Mouse (Mus musculus) hindbrain, embryonic 15.5 days (tissue): ENCODE measurements at regions not wholly inside any gene's neighbourhood (a gene's known extent, or its start where the extent isn't known, plus 50 kb on each side); places are given as distances from the start of the nearest gene placed in this dataset.

Source experiments
- ATAC-seq: fragments of 200-750 bp; cut with Nextera tagmentation; 2 replicates; pipeline ENCODE4 v1.8.0; 2017; ENCODE audit warnings: low read depth, moderate number of reproducible peaks, moderate TSS enrichment; ENCODE audit not compliant: low FRiP score
- H3K27ac ChIP-seq: fragments of 300-500 bp; sonication (generic); replicated peaks from 2 replicates; pipeline ENCODE4 v1.5.1; 2015; ENCODE audit warnings: mild to moderate bottlenecking, inconsistent platforms
- H3K27me3 ChIP-seq: fragments of 300-500 bp; sonication (generic); 2 replicates; pipeline ENCODE4 v1.6.1; 2015; ENCODE audit warnings: control low read depth, inconsistent platforms
- H3K36me3 ChIP-seq: fragments of 300-500 bp; sonication (generic); 2 replicates; pipeline ENCODE4 v1.6.1; 2015; ENCODE audit warnings: control low read depth, inconsistent platforms
- H3K4me1 ChIP-seq: fragments of 300-500 bp; sonication (generic); replicated peaks from 2 replicates; pipeline ENCODE4 v1.6.1; 2015; ENCODE audit warnings: control low read depth, inconsistent platforms
- H3K4me2 ChIP-seq: fragments of 300-500 bp; sonication (generic); 2 replicates; pipeline ENCODE4 v1.6.1; 2015; ENCODE audit warnings: moderate library complexity, mild to moderate bottlenecking, inconsistent platforms
- H3K4me3 ChIP-seq: fragments of 300-500 bp; sonication (generic); 2 replicates; pipeline ENCODE4 v1.5.1; 2015; ENCODE audit warnings: mild to moderate bottlenecking, inconsistent platforms
- H3K9ac ChIP-seq: fragments of 300-500 bp; sonication (generic); 2 replicates; pipeline ENCODE4 v1.6.1; 2015; ENCODE audit warnings: inconsistent platforms
- H3K9me3 ChIP-seq: fragments of 300-500 bp; sonication (generic); 2 replicates; pipeline ENCODE4 v1.6.1; 2016; ENCODE audit warnings: control low read depth, inconsistent platforms
- WGBS: fragments of 180-500 bp; shearing (Covaris S2); methylation state at CpG from one replicate; pipeline ENCODE4 v1.1.7; 2015; 5-methylcytosine and 5-hydroxymethylcytosine counted together

DNA sequence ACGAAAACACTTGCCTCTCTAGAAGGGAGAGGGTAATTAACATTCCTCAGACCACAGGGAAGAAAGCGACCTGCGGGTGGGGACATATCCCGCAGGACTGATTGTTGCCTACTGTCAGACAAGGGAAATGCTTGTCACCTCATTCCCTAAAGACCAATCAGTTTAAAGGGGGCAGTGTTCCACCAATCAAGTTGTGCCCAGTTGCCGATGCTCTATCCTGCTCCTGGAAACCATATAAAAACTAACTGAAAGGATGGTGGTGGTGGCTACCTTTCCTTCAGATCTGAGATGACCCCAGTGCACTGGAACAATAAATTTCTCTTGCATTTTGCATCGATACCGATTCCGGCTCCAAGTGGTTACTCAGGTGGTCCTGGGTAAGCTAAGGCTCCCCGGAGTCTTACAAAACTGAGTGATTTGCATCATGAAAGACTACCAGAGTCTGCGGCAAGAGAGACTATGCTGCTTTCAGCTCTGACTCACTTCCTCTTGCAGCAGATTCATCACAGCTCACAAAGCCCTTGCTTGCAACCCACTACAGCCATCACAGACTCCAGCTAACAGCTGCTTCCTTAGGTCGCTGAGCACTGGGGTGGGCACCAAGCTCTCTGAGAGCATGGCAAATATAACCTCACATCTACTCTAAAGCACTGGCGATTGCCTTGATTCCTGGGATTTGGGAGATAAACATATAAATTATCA, 533.7 kb upstream of the A830018L16Rik start:
- peak overlapping the region; percentile 19; the same call in 1 of the 2 replicates for H3K4me2 ChIP-seq
- H3K4me1 ChIP-seq = no peaks in the 10 kb centered on the region
- 70% methylated on average over 12 of the region's 12 CpGs for WGBS
- no peak overlapping the region for H3K9ac ChIP-seq
- no peaks in the 10 kb centered on the region for H3K27me3 ChIP-seq
- no peaks in the 10 kb centered on the region for H3K36me3 ChIP-seq
- no peak for ATAC-seq
- H3K27ac ChIP-seq = no peak overlapping the region
- no peaks in the 10 kb centered on the region for H3K9me3 ChIP-seq
- no peak overlapping the region for H3K4me3 ChIP-seq

GRCm38 (mm10) chr1:10898806-10899205, 515.1 kb upstream of the A830018L16Rik start:
- Histone ChIP-seq H3K9ac (no peak overlapping the region), H3K4me3 (no peak overlapping the region), H3K36me3 (no peaks in the 10 kb centered on the region), H3K4me1 (no peaks in the 10 kb centered on the region), H3K4me2 (no peak overlapping the region), H3K27me3 (no peaks in the 10 kb centered on the region), H3K9me3 (no peaks in the 10 kb centered on the region), H3K27ac (no peak overlapping the region)
- ATAC-seq = no peak
- 74% methylated on average over 2 of the region's 2 CpGs for WGBS

GRCm38 (mm10) chr1:10902721-10903120, 511.2 kb upstream of the A830018L16Rik start:
- ATAC-seq = no peak
- H3K4me3 ChIP-seq = no peak overlapping the region
- H3K9ac ChIP-seq = no peak overlapping the region
- H3K9me3 ChIP-seq = no peaks in the 10 kb centered on the region
- WGBS = 68% methylated on average over 1 of the region's 1 CpGs
- H3K36me3 ChIP-seq = no peaks in the 10 kb centered on the region
- no peak overlapping the region for H3K4me2 ChIP-seq
- H3K4me1 ChIP-seq = no peaks in the 10 kb centered on the region
- H3K27ac ChIP-seq = no peak overlapping the region
- no peaks in the 10 kb centered on the region for H3K27me3 ChIP-seq

DNA sequence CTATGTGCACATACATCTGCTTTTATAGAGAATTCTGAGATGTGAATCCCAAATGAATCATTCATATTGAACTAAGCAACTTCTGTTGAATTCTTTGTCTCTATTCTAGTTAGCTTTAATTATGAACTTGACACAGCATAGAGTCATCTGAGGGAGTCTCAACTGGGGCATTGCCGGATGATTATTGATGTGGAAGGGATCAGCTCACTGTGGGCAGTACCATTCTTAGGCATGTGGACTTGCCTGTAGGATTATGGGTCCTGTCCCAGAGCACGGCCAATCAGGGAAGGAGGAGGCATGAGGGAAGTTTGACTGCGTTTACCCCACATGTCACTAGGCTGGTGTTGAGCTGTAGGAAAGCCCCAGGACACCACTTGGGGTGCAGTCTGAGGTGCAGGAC, 493.9 kb upstream of the A830018L16Rik start:
- H3K9ac ChIP-seq = no peak overlapping the region
- 95% methylated on average over 3 of the region's 3 CpGs for WGBS
- no peaks in the 10 kb centered on the region for H3K27me3 ChIP-seq
- no peak overlapping the region for H3K4me2 ChIP-seq
- H3K4me1 ChIP-seq = no peaks in the 10 kb centered on the region
- no peak overlapping the region for H3K4me3 ChIP-seq
- no peaks in the 10 kb centered on the region for H3K36me3 ChIP-seq
- H3K9me3 ChIP-seq = no peaks in the 10 kb centered on the region
- no peak overlapping the region for H3K27ac ChIP-seq
- ATAC-seq = no peak

- Histone ChIP-seq H3K4me1 (no peaks in the 10 kb centered on the region), H3K36me3 (no peaks in the 10 kb centered on the region), H3K9me3 (no peaks in the 10 kb centered on the region), H3K9ac (no peak overlapping the region), H3K27ac (no peak overlapping the region), H3K27me3 (no peaks in the 10 kb centered on the region), H3K4me3 (no peak overlapping the region), H3K4me2 (no peak overlapping the region)
- ATAC-seq = no peak
- WGBS = 65% methylated on average over 5 of the region's 5 CpGs
These were observed 481.4 kb upstream of the A830018L16Rik start for GRCm38 (mm10) chr1:10932378-10933077.

DNA sequence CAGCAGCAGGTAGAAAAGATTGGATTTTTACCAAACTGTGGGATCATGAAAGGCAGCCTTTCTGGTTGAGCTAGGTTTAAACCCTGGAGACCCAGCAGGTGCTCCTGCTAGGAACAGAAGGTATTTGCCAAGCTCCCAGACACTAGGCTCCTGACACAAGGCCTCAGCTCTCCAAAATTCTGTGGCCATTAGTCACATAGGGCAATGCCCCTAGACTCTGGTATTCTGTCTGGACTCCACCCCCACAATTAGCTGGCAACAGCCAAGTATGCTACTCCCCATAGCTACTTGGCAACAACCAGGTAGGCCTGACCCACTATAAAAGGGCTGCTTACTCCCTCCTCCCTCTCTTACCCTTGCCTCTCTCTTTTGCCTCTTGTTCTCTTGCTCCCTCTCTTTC, 480.7 kb upstream of the A830018L16Rik start:
- Histone ChIP-seq H3K36me3 (no peaks in the 10 kb centered on the region), H3K4me2 (no peak overlapping the region), H3K9ac (no peak overlapping the region), H3K9me3 (no peaks in the 10 kb centered on the region), H3K27ac (no peak overlapping the region), H3K4me1 (no peaks in the 10 kb centered on the region), H3K27me3 (no peaks in the 10 kb centered on the region), H3K4me3 (no peak overlapping the region)
- no peak for ATAC-seq

DNA sequence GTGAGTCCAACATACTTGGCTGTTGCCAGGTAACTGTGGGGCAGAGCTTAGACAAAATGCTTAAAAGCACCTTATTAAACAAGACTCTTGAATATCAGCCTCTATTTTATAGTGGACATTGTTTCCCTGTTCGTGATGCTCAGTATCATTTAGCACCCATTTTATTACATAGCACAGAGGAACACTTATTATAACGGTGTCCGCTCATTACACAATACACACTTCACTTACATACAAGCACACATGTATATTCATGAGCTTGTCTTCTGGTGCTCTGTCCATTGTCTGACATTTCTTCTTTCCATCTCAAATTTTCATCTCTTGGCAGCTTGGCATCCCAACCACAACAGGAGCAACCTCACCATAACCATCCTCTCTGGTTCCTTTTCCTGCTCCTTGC, 475.5 kb upstream of the A830018L16Rik start:
- Histone ChIP-seq H3K27me3 (no peaks in the 10 kb centered on the region), H3K4me3 (no peak overlapping the region), H3K9me3 (no peaks in the 10 kb centered on the region), H3K36me3 (no peaks in the 10 kb centered on the region), H3K4me1 (no peaks in the 10 kb centered on the region), H3K9ac (no peak overlapping the region), H3K4me2 (no peak overlapping the region), H3K27ac (no peak overlapping the region)
- ATAC-seq = no peak
- 52% methylated on average over 3 of the region's 3 CpGs for WGBS

DNA sequence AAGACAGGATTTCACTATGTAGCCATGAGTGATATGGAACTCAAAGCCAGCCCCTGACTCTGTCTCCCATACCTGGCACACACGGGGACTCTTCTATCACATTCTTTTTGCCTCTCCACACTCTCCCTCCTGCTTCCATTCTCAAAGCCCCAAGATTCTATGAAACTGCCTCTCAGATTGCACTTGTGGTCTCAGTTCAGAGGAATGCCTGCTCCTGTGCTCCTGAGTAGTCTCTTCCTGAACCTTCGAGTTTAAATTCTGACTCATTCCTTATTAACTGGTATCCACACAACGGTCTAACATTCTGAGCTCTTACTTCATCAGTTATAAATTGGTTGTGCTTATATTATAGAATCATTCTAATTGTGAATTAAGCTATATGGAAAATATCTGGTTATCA, 473.6 kb upstream of the A830018L16Rik start:
- Histone ChIP-seq H3K27ac (no peak overlapping the region), H3K4me2 (no peak overlapping the region), H3K36me3 (no peaks in the 10 kb centered on the region), H3K27me3 (no peaks in the 10 kb centered on the region), H3K4me3 (no peak overlapping the region), H3K4me1 (no peaks in the 10 kb centered on the region), H3K9me3 (no peaks in the 10 kb centered on the region), H3K9ac (no peak overlapping the region)
- WGBS = 87% methylated on average over 3 of the region's 3 CpGs
- ATAC-seq = no peak

- Histone ChIP-seq H3K27me3 (no peaks in the 10 kb centered on the region), H3K4me3 (no peak overlapping the region), H3K4me2 (no peak overlapping the region), H3K36me3 (no peaks in the 10 kb centered on the region), H3K27ac (no peak overlapping the region), H3K9ac (no peak overlapping the region), H3K9me3 (no peaks in the 10 kb centered on the region), H3K4me1 (no peaks in the 10 kb centered on the region)
- ATAC-seq = no peak
- 43% methylated on average over 4 of the region's 4 CpGs for WGBS
These were observed 470.9 kb upstream of the A830018L16Rik start for GRCm38 (mm10) chr1:10942979-10943378.
